Mouse (Mus musculus) liver, embryonic 11.5 days (tissue): ENCODE results near the gene Hist1h1c. TPM values are rescaled to one million over a fixed set of nuclear protein-coding genes. Genes with fewer than 3 reads are reported as not detected.

ENCODE experiments used
- microRNA-seq: library from miRNA; unstranded; fragments of <30 nt; microRNA quantifications from one replicate; pipeline ENCODE4, GENCODE M21; 2017; ENCODE audit warnings: borderline number of aligned reads
- polyA plus RNA-seq: library from polyadenylated mRNA; unstranded; fragments of >200 nt; fragmentation: Nextera tagmentation; extraction: Ambion mirVana; gene quantifications from 2 replicates; pipeline ENCODE4 v1.2.1, GENCODE M21; 2014

Hist1h1c gene
- polyA plus RNA-seq, 1 experiment from 2014 or later: 24.2 TPM

Small RNA genes lying within 50 kb of the gene (microRNA-seq; reads per million reads assigned to microRNA genes)
- gene Gm44314: not detected
- gene Gm44484: 3.2 reads per million

Other genes with a start within 250 kb of the Hist1h1c start
- gene Btn2a2, start 250.0 kb upstream of the Hist1h1c start, polyA plus RNA-seq: 0.08 and 0.32 TPM in 2 replicates
- gene Hist1h4h, start 207.8 kb upstream of the Hist1h1c start, polyA plus RNA-seq: 3.3 and 4.3 TPM in 2 replicates
- gene Hist1h2af, start 204.9 kb upstream of the Hist1h1c start, polyA plus RNA-seq: 1.1 and 5.1 TPM in 2 replicates
- 5.2 TPM in 2 replicates for gene Hist1h3g, start 203.4 kb upstream of the Hist1h1c start, polyA plus RNA-seq
- 1.6 and 1.7 TPM in 2 replicates for gene Hist1h2bh, start 195.4 kb upstream of the Hist1h1c start, polyA plus RNA-seq
- 0.42 and 0.62 TPM in 2 replicates for gene Hist1h3f, start 194.8 kb upstream of the Hist1h1c start, polyA plus RNA-seq
- gene Hist1h4f, start 187.2 kb upstream of the Hist1h1c start, polyA plus RNA-seq: 0.66 and 1.4 TPM in 2 replicates
- gene Hist1h1d, start 185.5 kb upstream of the Hist1h1c start, polyA plus RNA-seq: 0.68 and 0.82 TPM in 2 replicates
- 3.5 and 5.6 TPM in 2 replicates for gene Hist1h3e, start 176.4 kb upstream of the Hist1h1c start, polyA plus RNA-seq
- 61.3 and 62.9 TPM in 2 replicates for gene Hist1h2ae, start 167.6 kb upstream of the Hist1h1c start, polyA plus RNA-seq
- 5.7 and 6.3 TPM in 2 replicates for gene Hist1h2bg, start 167.4 kb upstream of the Hist1h1c start, polyA plus RNA-seq
- gene Hist1h2bf, start 164.6 kb upstream of the Hist1h1c start, polyA plus RNA-seq: 1.8 TPM in 2 replicates
- gene Hist1h2ad, start 164.4 kb upstream of the Hist1h1c start, polyA plus RNA-seq: 0.84 and 0.92 TPM in 2 replicates
- gene Hist1h3d, start 163.0 kb upstream of the Hist1h1c start, polyA plus RNA-seq: 7.7 and 8.5 TPM in 2 replicates
- gene Hist1h4d, start 157.2 kb upstream of the Hist1h1c start, polyA plus RNA-seq: 92.8 and 99.3 TPM in 2 replicates
- 4.4 TPM in 2 replicates for gene Hist1h2be, start 117.7 kb upstream of the Hist1h1c start, polyA plus RNA-seq
- 17.5 and 21.2 TPM in 2 replicates for gene Hist1h1e, start 116.2 kb upstream of the Hist1h1c start, polyA plus RNA-seq
- 0.79 and 1.5 TPM in 2 replicates for gene Hist1h2ac, start 54.9 kb upstream of the Hist1h1c start, polyA plus RNA-seq
- gene Hist1h2bc, start 54.6 kb upstream of the Hist1h1c start, polyA plus RNA-seq: 31.9 and 35.7 TPM in 2 replicates
- not detected in 2 replicates for gene Hist1h1t, start 43.0 kb upstream of the Hist1h1c start, polyA plus RNA-seq
- gene Hist1h4c, start 40.4 kb upstream of the Hist1h1c start, polyA plus RNA-seq: 5.1 and 5.2 TPM in 2 replicates
- 6.1 and 7.2 TPM in 2 replicates for gene Hfe, start 28.0 kb upstream of the Hist1h1c start, polyA plus RNA-seq
- gene Hist1h3c, start 6.8 kb downstream of the Hist1h1c start, polyA plus RNA-seq: 6.1 and 6.7 TPM in 2 replicates
- gene Hist1h2bb, start 7.9 kb downstream of the Hist1h1c start, polyA plus RNA-seq: 3.1 and 4.6 TPM in 2 replicates
- gene Hist1h2ab, start 12.3 kb downstream of the Hist1h1c start, polyA plus RNA-seq: 38.5 and 42.1 TPM in 2 replicates
- 5.5 and 8.3 TPM in 2 replicates for gene Hist1h3b, start 13.5 kb downstream of the Hist1h1c start, polyA plus RNA-seq
- gene Hist1h4b, start 18.2 kb downstream of the Hist1h1c start, polyA plus RNA-seq: 4.0 TPM in 2 replicates
- 0.57 TPM in 1 of 2 replicates, not detected in the other for gene Hist1h4a, start 22.4 kb downstream of the Hist1h1c start, polyA plus RNA-seq
- 4.2 and 8.8 TPM in 2 replicates for gene Hist1h3a, start 23.6 kb downstream of the Hist1h1c start, polyA plus RNA-seq
- gene Hist1h1a, start 24.9 kb downstream of the Hist1h1c start, polyA plus RNA-seq: 2.8 and 3.9 TPM in 2 replicates
- not detected in 2 replicates for gene Trim38, start 31.1 kb downstream of the Hist1h1c start, polyA plus RNA-seq
- 0.26 and 0.56 TPM in 2 replicates for gene Slc17a2, start 68.2 kb downstream of the Hist1h1c start, polyA plus RNA-seq
- gene Slc17a3, start 100.6 kb downstream of the Hist1h1c start, polyA plus RNA-seq: 0.36 and 0.43 TPM in 2 replicates
- not detected in 2 replicates for gene Slc17a1, start 128.9 kb downstream of the Hist1h1c start, polyA plus RNA-seq
- gene Slc17a4, start 176.2 kb downstream of the Hist1h1c start, polyA plus RNA-seq: 0.06 TPM in 1 of 2 replicates, not detected in the other
- gene Hist1h2ba, start 195.3 kb downstream of the Hist1h1c start, polyA plus RNA-seq: not detected in 2 replicates
- not detected in 2 replicates for gene Hist1h2aa, start 195.7 kb downstream of the Hist1h1c start, polyA plus RNA-seq